Mouse (Mus musculus): ENCODE results near the gene Cope. TPM values are rescaled to one million over a fixed set of nuclear protein-coding genes. Genes with fewer than 3 reads are reported as not detected.
A peak's percentile ranks its signal among the peaks of the same experiment; 100 is the strongest.

Gene Cope
- 100 to 1,000 TPM; 145 to 159 TPM for total RNA-seq (2021)

GRCm38 (mm10) chr8:70302358-70302890 lies at the start of gene Cope, which contains the start of gene Ddx49:
Cope (plus strand) TSS chr8:70302518.
Ddx49 (minus strand) TSS chr8:70302489.
- DNase-seq (ENCODE audit: low spot score): peak; percentile 87
- intact Hi-C loops (cut with DNase I): no loop called here

DNA sequence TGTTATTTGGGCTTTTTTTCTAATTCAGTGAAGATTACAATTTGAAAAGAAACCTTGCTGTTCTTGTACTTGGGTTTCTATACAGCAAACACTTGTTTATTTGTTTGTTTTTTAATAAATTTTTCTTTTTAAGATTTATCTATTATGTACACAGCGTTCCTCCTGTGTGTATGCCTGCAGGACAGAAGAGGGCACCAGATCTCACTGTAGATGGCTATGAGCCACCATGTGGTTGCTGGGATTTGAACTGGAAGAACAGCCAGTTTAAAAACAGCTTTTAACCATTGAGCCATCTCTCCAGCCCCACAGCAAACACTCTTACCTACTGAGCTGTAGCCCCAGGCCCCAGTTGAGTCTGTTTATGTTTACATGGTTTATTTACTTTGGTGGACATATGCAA lies 47.7 kb upstream of the Cope start:
- no peak for DNase-seq (ENCODE audit: low spot score)
- intact Hi-C loops (cut with DNase I): no loop called here

DNA sequence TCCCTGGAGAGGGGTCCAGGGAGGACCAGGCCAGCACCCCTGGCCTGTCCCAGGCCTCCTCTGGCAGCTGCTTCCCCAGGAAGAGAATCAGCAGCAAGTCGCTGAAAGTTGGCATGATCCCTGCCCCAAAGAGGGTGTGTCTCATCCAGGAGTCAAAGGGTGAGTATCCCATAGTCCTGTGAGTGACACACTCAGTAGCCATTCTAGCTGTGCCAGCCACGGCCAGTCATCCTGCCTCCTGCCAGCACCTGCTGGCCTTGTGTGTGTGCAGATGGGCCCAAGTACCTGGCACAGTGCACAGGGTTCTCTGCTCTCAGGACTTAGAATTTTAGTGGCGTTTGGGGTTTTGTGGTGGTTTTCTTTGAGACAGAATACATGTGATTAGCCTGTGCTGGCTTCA lies 44.9 kb upstream of the Cope start:
- DNase-seq (ENCODE audit: low spot score): no peak
- intact Hi-C loops (cut with DNase I): no loop called here

- no peak for DNase-seq (ENCODE audit: low spot score)
- intact Hi-C loops (cut with DNase I): no loop called here
These were observed 43.7 kb upstream of the Cope start for GRCm38 (mm10) chr8:70258600-70258999.

- no peak for DNase-seq (ENCODE audit: low spot score)
- intact Hi-C loops (cut with DNase I): no loop called here
These were observed 43.3 kb upstream of the Cope start for GRCm38 (mm10) chr8:70259043-70259442.

DNA sequence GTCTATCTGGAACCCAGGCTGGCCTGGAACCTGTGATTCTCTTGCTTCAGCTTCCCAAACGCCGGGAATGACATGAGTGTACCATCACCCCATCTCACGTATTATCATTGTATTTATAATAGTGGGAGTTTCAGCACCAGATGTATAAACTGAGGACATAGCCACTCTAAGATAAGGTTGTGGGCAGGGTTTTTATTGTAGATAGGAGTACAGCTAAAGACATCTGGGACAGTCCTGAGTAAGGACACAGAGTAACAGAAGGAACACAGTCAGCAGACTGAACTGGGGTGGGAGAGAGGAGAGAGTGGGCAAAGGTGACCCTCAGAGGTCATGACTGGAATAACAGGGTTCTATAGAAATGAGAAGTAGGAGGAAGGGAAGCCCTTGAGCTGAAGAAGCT lies 34.6 kb upstream of the Cope start:
- no peak for DNase-seq (ENCODE audit: low spot score)

DNA sequence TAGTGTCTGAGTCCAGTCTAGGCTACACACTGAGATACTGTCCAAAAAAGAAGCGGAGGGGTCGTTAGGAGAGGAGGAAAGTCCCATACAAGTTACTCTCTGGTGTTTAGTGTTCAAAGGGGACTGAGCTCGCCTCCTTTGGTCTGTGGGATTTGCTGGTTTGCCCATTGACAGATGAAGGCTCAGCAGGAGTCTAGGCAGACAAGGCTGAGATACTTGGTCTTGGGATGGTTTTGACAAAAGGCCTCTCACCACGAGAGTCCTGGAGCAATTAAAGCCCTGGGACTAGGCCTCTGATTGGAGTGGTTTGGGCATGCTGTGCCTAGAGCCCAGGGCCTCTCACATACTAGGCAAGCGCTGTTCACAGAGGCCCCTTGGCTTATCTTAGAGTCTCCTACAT lies 34.0 kb upstream of the Cope start:
- intact Hi-C loops (cut with DNase I): no loop called here
- DNase-seq (ENCODE audit: low spot score): no peak

More for the DNA sequence above, 34.6 kb upstream of the Cope start:
- intact Hi-C loops (cut with DNase I): no loop called here

GRCm38 (mm10) chr8:70268799-70269565 lies 33.3 kb upstream of the Cope start:
- intact Hi-C loops (cut with DNase I): no loop called here
- DNase-seq (ENCODE audit: low spot score): no peak

- intact Hi-C loops (cut with DNase I): no loop called here
- peak; percentile 17 for DNase-seq (ENCODE audit: low spot score)
These were observed 29.4 kb upstream of the Cope start for GRCm38 (mm10) chr8:70272949-70273348.

- DNase-seq (ENCODE audit: low spot score): no peak
- intact Hi-C loops (cut with DNase I): no loop called here
These were observed 28.0 kb upstream of the Cope start for GRCm38 (mm10) chr8:70274350-70274749.

GRCm38 (mm10) chr8:70276476-70276875 lies 25.8 kb upstream of the Cope start:
- intact Hi-C loops (cut with DNase I): no loop called here
- DNase-seq (ENCODE audit: low spot score): peak; percentile 30

- intact Hi-C loops (cut with DNase I): no loop called here
- no peak for DNase-seq (ENCODE audit: low spot score)
These were observed 24.1 kb upstream of the Cope start for GRCm38 (mm10) chr8:70278175-70278574.

DNA sequence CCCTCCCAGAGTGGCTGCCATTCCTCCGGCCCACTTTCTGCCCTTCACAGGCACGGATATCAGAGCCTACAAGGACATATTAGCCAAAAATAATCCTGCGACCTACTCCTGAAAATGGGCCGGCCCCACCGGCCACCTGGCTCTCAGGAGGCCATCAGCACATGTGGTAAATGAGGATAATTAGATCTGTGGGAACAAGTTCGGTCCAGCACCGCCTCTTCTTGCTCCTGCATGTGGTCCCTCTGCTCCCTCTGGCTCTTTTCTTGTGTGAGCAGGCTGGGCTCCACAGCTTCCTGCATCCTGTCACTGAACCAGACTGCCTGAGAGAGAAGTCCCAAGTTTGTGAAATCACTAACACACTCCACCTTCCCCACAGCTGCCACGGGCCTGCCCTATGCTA lies 23.1 kb upstream of the Cope start:
- intact Hi-C loops (cut with DNase I): no loop called here
- DNase-seq (ENCODE audit: low spot score): no peak

- intact Hi-C loops (cut with DNase I): no loop called here
- DNase-seq (ENCODE audit: low spot score): no peak
These were observed 21.3 kb upstream of the Cope start for GRCm38 (mm10) chr8:70281001-70281400.

DNA sequence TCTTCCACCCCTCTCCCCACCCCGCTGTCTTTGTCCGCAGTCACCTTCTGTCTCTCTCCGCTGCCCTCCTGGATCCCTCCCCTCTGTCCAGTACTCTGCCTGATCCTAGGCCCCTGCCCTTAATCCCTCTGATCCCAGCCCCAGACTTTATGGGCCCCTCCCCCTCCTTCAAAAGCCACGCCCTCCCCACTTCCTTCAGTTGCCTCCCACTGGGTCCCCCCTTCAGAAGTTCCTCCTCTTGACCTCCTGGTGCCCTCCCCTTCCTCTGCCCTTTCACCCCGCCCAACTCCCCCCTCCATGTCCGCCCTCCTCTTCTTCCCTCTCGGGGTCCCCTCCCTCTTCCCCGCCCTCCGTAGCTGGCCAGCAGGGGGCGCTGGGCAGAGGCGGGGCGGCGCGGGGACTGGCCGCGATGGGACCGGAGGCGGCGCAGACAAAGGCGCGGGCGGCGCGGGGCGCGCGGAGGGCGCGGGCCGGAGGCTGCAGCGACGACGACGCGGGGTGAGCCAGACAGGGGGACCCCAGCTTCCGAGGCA lies 19.6 kb upstream of the Cope start, which contains the start of gene Homer3:
TSS of gene Homer3 (plus strand) at position 225 of the 533 bp plus-strand sequence.
- intact Hi-C loops (cut with DNase I): loop anchor here (1.0 kb wide), 1 partner anchor 48 kb away; the partner anchor contains the start of genes Armc6 and Sugp2
- DNase-seq (ENCODE audit: low spot score): peak; percentile 91

GRCm38 (mm10) chr8:70283136-70284077 lies 18.9 kb upstream of the Cope start:
- no peak for DNase-seq (ENCODE audit: low spot score)
- intact Hi-C loops (cut with DNase I): loop anchor here (2.0 kb wide), 1 partner anchor 17 kb away; no protein-coding TSS in a partner anchor

DNA sequence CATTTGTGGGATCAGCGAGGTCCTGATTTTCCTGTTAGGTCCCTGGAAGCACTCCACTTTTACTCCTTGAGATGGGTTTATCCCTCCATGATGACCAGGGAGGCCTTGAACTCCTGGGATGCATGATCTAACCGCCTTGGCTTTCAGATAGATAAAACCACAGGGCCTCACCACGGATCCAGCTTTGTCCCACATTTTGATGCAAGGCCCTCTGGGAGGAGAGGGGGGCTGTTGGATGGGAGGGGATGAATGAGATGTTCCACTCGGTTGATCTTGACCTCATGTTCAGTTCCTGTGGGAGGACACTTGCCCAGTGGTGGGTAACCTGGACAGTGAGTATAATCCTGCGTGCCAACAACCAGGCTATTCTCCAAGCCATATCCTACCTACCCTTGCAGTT lies 17.9 kb upstream of the Cope start:
- intact Hi-C loops (cut with DNase I): loop anchor here (2.0 kb wide), 1 partner anchor 16 kb away; no protein-coding TSS in a partner anchor

DNA sequence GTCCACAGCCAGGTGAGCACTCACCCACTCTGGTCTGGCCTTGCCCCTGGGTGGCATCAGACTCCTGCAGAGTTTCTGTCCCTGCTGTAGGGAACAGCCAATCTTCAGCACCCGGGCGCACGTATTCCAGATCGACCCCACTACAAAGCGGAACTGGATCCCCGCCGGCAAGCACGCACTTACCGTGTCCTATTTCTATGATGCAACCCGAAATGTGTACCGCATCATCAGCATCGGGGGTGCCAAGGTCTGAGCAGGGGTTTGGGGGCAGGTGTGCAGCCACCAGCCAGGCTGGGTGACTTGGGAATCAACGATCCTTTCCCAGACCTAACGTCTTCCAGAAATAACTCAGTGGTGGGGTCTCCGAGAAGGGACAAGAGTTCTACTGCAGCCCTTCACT lies 17.0 kb upstream of the Cope start:
- no peak for DNase-seq (ENCODE audit: low spot score)

More for the DNA sequence above, 17.9 kb upstream of the Cope start:
- no peak for DNase-seq (ENCODE audit: low spot score)

DNA sequence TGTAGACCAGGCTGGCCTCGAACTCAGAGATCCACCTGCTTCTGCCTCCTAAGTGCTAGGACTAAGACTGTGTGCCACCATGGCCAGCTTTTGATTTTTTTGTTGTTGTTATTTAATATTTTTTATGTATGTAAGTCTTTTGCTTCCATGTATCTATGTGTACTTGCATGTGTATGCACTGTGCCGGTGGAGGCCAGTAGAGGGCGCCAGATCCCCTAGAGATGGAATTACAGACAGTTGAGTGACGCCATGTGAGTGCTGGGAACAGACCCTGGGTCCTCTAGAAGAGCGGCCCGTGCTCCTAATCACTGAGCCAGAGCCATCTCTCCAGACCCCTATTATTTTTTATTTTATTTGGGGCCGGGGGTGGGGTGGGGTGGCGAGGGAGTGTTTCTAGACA lies 15.6 kb upstream of the Cope start:
- intact Hi-C loops (cut with DNase I): no loop called here
- DNase-seq (ENCODE audit: low spot score): no peak

More for the DNA sequence above, 17.0 kb upstream of the Cope start:
- intact Hi-C loops (cut with DNase I): loop anchor here (2.0 kb wide), 1 partner anchor 15 kb away; no protein-coding TSS in a partner anchor

- DNase-seq (ENCODE audit: low spot score): no peak
- intact Hi-C loops (cut with DNase I): no loop called here
These were observed 8.3 kb upstream of the Cope start for GRCm38 (mm10) chr8:70293988-70294405.
